Mouse (Mus musculus) midbrain, postnatal 0 days (tissue): ENCODE data around the gene Urgcp. TPM values are rescaled to one million over a fixed set of nuclear protein-coding genes. Genes with fewer than 3 reads are reported as not detected.

ENCODE experiments used
- ATAC-seq: fragments of 200-750 bp; cut with Nextera tagmentation; 2 replicates; pipeline ENCODE4 v1.8.0; 2017; ENCODE audit warnings: moderate number of reproducible peaks, mild to moderate bottlenecking, moderate TSS enrichment, moderate library complexity; ENCODE audit not compliant: low FRiP score
- DNase-seq: peaks from one replicate; pipeline ENCODE4 v3.0.0-alpha.2; 2015; ENCODE audit warnings: low spot score
- H3K27ac ChIP-seq: fragments of 300-500 bp; sonication (generic); 2 replicates; pipeline ENCODE4 v1.5.1; 2014; ENCODE audit warnings: low read depth, mild to moderate bottlenecking, low read length, mixed read lengths
- H3K27me3 ChIP-seq: fragments of 300-500 bp; sonication (generic); 2 replicates; pipeline ENCODE4 v1.6.1; 2014; ENCODE audit warnings: low read length, control low read depth, mixed read lengths; ENCODE audit not compliant: insufficient read depth
- H3K36me3 ChIP-seq: fragments of 300-500 bp; sonication (generic); 2 replicates; pipeline ENCODE4 v1.6.1; 2014; ENCODE audit warnings: low read length, control low read depth, mixed read lengths; ENCODE audit not compliant: insufficient read depth
- H3K4me1 ChIP-seq: fragments of 300-500 bp; sonication (generic); 2 replicates; pipeline ENCODE4 v1.6.1; 2014; ENCODE audit warnings: mild to moderate bottlenecking, control low read depth, antibody characterized with exemption, low read length, mixed read lengths; ENCODE audit not compliant: insufficient read depth
- H3K4me2 ChIP-seq: fragments of 300-500 bp; sonication (generic); 2 replicates; pipeline ENCODE4 v1.6.1; 2014; ENCODE audit warnings: low read depth, mild to moderate bottlenecking, low read length, mixed read lengths; ENCODE audit not compliant: poor library complexity, severe bottlenecking
- H3K4me3 ChIP-seq: fragments of 300-500 bp; sonication (generic); 2 replicates; pipeline ENCODE4 v1.5.1; 2014; ENCODE audit warnings: low read depth, mild to moderate bottlenecking, low read length, moderate library complexity
- H3K9ac ChIP-seq: fragments of 300-500 bp; sonication (generic); replicated peaks from 2 replicates; pipeline ENCODE4 v1.6.1; 2014; ENCODE audit warnings: mild to moderate bottlenecking, low read length, moderate library complexity, mixed read lengths; ENCODE audit not compliant: poor library complexity, severe bottlenecking
- H3K9me3 ChIP-seq: fragments of 300-500 bp; sonication (generic); 2 replicates; pipeline ENCODE4 v1.6.1; 2016; ENCODE audit warnings: low read length, control low read depth
- CTCF ChIP-seq: IDR thresholded peaks from 2 replicates; pipeline ENCODE4 v1.5.1; 2016; ENCODE audit warnings: antibody characterized with exemption, mild to moderate bottlenecking
- WGBS: fragments of 180-500 bp; shearing (Covaris S2); extraction: QIAGEN DNeasy Blood & Tissue Kit; methylation state at CpG from one replicate; pipeline ENCODE4 v1.1.7; 2014; 5-methylcytosine and 5-hydroxymethylcytosine counted together
- polyA plus RNA-seq: library from polyadenylated mRNA; unstranded; fragments of >200 nt; fragmentation: Nextera tagmentation; extraction: Ambion mirVana; gene quantifications from 2 replicates; pipeline ENCODE4 v1.2.1, GENCODE M21; 2015
- total RNA-seq: library from RNA; depleted of rRNA; stranded (reverse); fragments of >200 nt; gene quantifications from 2 replicates; pipeline ENCODE4 v1.2.3, GENCODE M21; 2014

Urgcp gene
- total and polyA plus RNA-seq, 2 experiments from 2014 or later, result 34.2 to 53.9 TPM

DNA sequence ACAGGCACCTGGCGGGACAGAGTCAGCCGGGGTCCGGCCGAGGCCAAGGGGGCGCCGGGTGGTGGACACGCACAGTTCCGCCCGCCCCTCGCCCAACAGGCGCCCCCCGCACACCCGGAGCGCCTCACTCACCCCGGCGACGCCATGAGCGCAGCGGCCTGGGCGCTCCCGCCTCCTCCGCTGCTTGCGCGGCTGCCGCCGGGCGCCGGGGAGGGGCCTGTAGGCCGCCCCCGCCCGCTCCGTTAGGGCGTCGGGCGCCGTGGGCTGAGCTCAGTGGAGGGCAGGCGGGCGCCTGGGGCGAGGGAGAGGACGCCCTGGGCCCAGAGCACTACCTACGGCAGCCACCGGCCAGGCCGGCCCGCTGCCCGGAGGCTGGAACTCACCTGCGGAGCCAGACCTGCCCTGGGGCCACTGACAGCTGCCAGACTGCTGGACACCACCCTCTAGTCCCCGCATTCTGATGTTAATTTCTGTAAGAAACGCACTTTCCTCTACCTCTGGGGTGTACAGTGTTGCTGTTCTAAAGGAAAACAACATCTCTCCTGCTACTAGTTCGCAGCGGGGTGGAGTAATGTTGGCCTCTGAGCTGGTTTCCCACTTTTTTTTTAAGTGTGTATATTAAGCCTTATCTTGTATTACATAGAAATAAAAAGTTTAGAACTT lies 21.1 kb downstream of the Urgcp start:
- DNase-seq, result peak; percentile 65
- TF ChIP-seq CTCF, result no peak
- Histone ChIP-seq H3K4me1 (0 out of 2 replicates have a peak, but pooled peaks cover 4% of the 10 kb centered on the region), H3K36me3 (no peaks in the 10 kb centered on the region), H3K4me2 (peak overlapping the region; percentile 91), H3K27ac (peak overlapping the region; percentile 91), H3K4me3 (peak overlapping the region; percentile 95), H3K9ac (peak overlapping the region; percentile 93), H3K9me3 (no peaks in the 10 kb centered on the region), H3K27me3 (no peaks in the 10 kb centered on the region)
- ATAC-seq, result peak; percentile 91
- under 1% methylated on average over 34 of the region's 50 CpGs for WGBS

DNA sequence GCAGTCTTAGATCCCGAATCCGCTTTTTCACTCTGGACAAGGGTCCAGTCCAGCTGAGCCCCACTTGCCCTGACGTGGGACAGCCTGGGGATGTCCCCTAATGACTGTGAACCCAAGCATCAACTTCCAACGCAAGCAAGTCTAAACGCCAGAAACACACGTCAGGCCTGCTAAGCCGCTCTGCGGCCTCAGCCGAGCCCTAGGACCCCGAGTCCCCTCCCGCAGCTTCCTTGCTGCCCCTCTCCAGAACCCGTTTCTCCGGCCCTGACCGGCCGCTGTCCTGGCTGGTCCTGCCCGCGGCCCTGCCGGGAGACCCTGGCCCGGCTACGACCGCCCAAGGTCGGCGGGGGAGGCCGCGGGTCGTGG lies 21.6 kb downstream of the Urgcp start:
- H3K4me1 ChIP-seq, result 0 out of 2 replicates have a peak, but pooled peaks cover 4% of the 10 kb centered on the region
- H3K4me3 ChIP-seq, result peak overlapping the region; percentile 95
- H3K36me3 ChIP-seq, result no peaks in the 10 kb centered on the region
- peak overlapping the region; percentile 93 for H3K9ac ChIP-seq
- under 1% methylated on average over 26 of the region's 26 CpGs for WGBS
- no peaks in the 10 kb centered on the region for H3K9me3 ChIP-seq
- H3K4me2 ChIP-seq, result peak overlapping the region; percentile 91
- ATAC-seq (peak; percentile 74), DNase-seq (peak; percentile 43)
- no peaks in the 10 kb centered on the region for H3K27me3 ChIP-seq
- TF ChIP-seq CTCF, result no peak
- peak overlapping the region; percentile 91 for H3K27ac ChIP-seq

DNA sequence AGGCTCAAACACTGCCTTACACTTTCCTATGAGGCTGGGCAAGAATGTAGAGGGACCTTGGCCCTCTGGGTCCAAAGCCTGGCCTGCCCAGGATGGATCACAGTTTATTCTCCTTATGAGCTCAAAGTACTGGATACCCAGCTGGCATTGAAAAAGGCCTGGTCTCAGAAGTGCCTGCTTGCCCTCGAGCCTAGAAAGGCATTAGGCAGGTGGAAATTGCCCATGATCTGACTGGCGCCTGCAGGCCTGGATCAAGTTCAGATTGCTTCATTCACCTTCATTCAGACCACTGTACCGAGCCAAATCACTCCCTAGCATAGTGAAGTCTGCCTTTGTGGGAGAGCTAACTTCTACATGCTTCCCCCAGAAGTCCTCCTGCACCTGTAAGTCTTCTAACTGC lies 22.3 kb downstream of the Urgcp start:
- H3K27ac ChIP-seq, result no peak overlapping the region
- H3K9me3 ChIP-seq, result no peaks in the 10 kb centered on the region
- peak overlapping the region; percentile 91 for H3K4me2 ChIP-seq
- ATAC-seq (no peak), DNase-seq (peak; percentile 5)
- WGBS, result 53% methylated on average over 3 of the region's 3 CpGs
- H3K27me3 ChIP-seq, result no peaks in the 10 kb centered on the region
- TF ChIP-seq CTCF, result no peak
- H3K4me1 ChIP-seq, result 0 out of 2 replicates have a peak, but pooled peaks cover 4% of the 10 kb centered on the region
- H3K9ac ChIP-seq, result 0 out of 2 replicates have a peak overlapping the region, but pooled peaks have one; percentile 19
- H3K4me3 ChIP-seq, result peak overlapping the region; percentile 95
- H3K36me3 ChIP-seq, result no peaks in the 10 kb centered on the region

DNA sequence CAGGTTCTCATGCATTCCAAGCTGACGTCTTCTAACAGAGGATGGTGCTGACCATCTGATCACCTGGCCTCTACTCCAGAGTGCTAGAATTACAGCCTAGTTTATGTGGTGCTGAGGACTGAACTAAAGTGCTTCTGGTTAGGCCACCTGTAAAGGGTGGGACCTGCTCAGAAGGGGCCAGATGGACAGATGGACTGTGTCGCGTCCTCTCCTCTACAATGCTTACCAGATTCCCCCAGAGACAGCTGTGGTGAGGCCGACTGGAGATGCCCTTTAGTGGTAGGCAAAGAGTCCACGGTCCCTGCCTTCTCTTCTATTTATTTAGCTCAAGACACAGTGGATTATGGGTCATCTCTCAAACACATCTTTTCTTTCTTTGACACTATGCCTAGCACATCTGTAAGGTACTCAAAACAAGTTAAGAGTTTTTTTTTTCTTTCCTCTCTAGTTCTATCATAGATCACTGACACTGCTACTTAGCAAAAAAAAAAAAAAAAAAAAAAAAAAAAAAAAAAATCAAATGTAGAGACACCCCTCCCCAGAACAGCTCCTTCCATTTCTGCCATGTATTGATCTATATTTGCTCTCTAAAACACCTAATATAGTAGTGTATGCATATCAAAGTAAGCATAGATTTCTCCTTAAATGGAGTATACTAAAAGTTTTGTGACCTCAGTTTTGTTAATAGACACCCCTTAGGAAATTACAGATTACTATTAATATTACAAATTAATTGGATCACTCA lies 23.1 kb downstream of the Urgcp start:
- no peak for TF ChIP-seq CTCF
- Histone ChIP-seq H3K9ac (no peak overlapping the region), H3K27me3 (no peaks in the 10 kb centered on the region), H3K36me3 (no peaks in the 10 kb centered on the region), H3K9me3 (no peaks in the 10 kb centered on the region), H3K4me3 (no peak overlapping the region), H3K4me1 (0 out of 2 replicates have a peak, but pooled peaks cover 4% of the 10 kb centered on the region), H3K4me2 (no peak overlapping the region), H3K27ac (no peak overlapping the region)
- DNase-seq, result no peak
- no peak for ATAC-seq
- WGBS, result 82% methylated on average over 5 of the region's 5 CpGs

DNA sequence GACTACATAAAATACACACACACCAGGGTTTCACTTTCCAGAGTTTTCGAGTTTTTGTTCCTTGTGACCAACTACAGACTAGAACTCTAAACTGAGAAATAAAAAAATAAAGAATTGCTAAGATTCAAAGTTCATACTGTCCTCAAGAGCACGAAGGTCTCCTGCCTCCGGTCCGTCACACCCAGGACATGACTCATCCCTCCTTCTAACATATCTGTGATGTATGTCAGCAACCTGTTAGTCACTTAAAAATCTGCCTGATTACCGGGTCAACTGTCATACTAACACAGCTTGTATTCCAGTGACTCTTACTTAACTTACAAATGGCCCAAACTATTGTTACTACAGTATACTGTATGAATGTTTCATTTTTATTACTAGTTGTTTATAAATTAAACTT lies 25.0 kb downstream of the Urgcp start:
- Histone ChIP-seq H3K27me3 (no peaks in the 10 kb centered on the region), H3K4me3 (no peak overlapping the region), H3K4me1 (0 out of 2 replicates have a peak, but pooled peaks cover 4% of the 10 kb centered on the region), H3K4me2 (no peak overlapping the region), H3K27ac (no peak overlapping the region), H3K9ac (no peak overlapping the region), H3K36me3 (no peaks in the 10 kb centered on the region), H3K9me3 (no peaks in the 10 kb centered on the region)
- no peak for DNase-seq
- TF ChIP-seq CTCF, result no peak
- ATAC-seq, result no peak
- 94% methylated on average over 5 of the region's 5 CpGs for WGBS

DNA sequence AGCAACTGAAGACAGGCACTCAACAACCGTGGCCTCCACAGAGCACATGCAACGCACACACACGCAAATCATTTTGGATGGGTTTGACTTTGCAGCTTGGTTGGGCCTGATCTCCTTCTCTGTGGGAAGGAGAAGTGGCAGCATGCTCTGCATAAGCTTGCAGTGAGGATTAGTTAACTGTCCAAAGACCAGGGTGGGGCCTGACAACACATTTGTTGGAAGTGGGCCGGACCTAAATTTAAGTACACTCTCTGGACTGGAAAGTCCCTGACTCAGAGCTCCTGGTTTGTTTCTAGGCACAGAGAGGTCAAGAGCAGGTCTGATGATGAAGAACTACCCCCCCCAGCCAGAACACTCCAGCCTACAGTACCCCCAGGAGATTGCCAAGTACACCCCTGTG lies 27.9 kb downstream of the Urgcp start:
- Histone ChIP-seq H3K36me3 (no peaks in the 10 kb centered on the region), H3K4me2 (no peak overlapping the region), H3K4me1 (no peaks in the 10 kb centered on the region), H3K4me3 (no peak overlapping the region), H3K27ac (no peak overlapping the region), H3K9ac (no peak overlapping the region), H3K9me3 (no peaks in the 10 kb centered on the region), H3K27me3 (no peaks in the 10 kb centered on the region)
- no peak for DNase-seq
- WGBS, result 85% methylated on average over 4 of the region's 4 CpGs
- ATAC-seq, result no peak
- no peak for TF ChIP-seq CTCF
